Mouse (Mus musculus): ENCODE results near the gene D5Ertd579e. TPM values are rescaled to one million over a fixed set of nuclear protein-coding genes. Genes with fewer than 3 reads are reported as not detected.

Gene D5Ertd579e
- polyA plus RNA-seq, 1 experiment from 2014 or later, result 27.4 TPM

- Histone ChIP-seq H3K27ac (no peak overlapping the region), H3K4me3 (no peak overlapping the region), H3K4me2 (no peak overlapping the region), H3K27me3 (no peaks in the 10 kb centered on the region), H3K4me1 (0 out of 2 replicates have a peak, but pooled peaks cover 13% of the 10 kb centered on the region), H3K36me3 (ENCODE audit: poor library complexity, severe bottlenecking) (peaks cover 22% of the 10 kb centered on the region; the same call in 1 of the 2 replicates), H3K9ac (no peak overlapping the region), H3K9me3 (replicated peaks) (no peaks in the 10 kb centered on the region)
- WGBS, result 62% methylated on average over 3 of the region's 3 CpGs
- ATAC-seq, result no peak
Observed at GRCm38 (mm10) chr5:36573354-36573753, 122.5 kb downstream of the D5Ertd579e start.

- H3K4me1 ChIP-seq, result 0 out of 2 replicates have a peak, but pooled peaks cover 18% of the 10 kb centered on the region
- no peak overlapping the region for H3K9ac ChIP-seq
- no peak overlapping the region for H3K4me3 ChIP-seq
- 94% methylated on average over 16 of the region's 16 CpGs for WGBS
- peaks cover 22% of the 10 kb centered on the region; the same call in 1 of the 2 replicates for H3K36me3 ChIP-seq (ENCODE audit: poor library complexity, severe bottlenecking)
- no peak overlapping the region for H3K27ac ChIP-seq
- no peaks in the 10 kb centered on the region for H3K9me3 ChIP-seq (replicated peaks)
- no peak for ATAC-seq
- H3K4me2 ChIP-seq, result no peak overlapping the region
- H3K27me3 ChIP-seq, result no peaks in the 10 kb centered on the region
Observed at GRCm38 (mm10) chr5:36571371-36571770, 124.5 kb downstream of the D5Ertd579e start.

GRCm38 (mm10) chr5:36570546-36571245, 125.1 kb downstream of the D5Ertd579e start:
- Histone ChIP-seq H3K4me3 (no peak overlapping the region), H3K36me3 (ENCODE audit: poor library complexity, severe bottlenecking) (peaks cover 22% of the 10 kb centered on the region; the same call in 1 of the 2 replicates), H3K27me3 (no peaks in the 10 kb centered on the region), H3K27ac (no peak overlapping the region), H3K4me1 (0 out of 2 replicates have a peak, but pooled peaks cover 18% of the 10 kb centered on the region), H3K9me3 (replicated peaks) (no peaks in the 10 kb centered on the region), H3K9ac (no peak overlapping the region), H3K4me2 (no peak overlapping the region)
- 91% methylated on average over 4 of the region's 4 CpGs for WGBS
- no peak for ATAC-seq

- Histone ChIP-seq H3K9ac (no peak overlapping the region), H3K4me1 (0 out of 2 replicates have a peak, but pooled peaks cover 15% of the 10 kb centered on the region), H3K4me3 (no peak overlapping the region), H3K27ac (no peak overlapping the region), H3K4me2 (no peak overlapping the region), H3K27me3 (no peaks in the 10 kb centered on the region), H3K9me3 (replicated peaks) (no peaks in the 10 kb centered on the region), H3K36me3 (ENCODE audit: poor library complexity, severe bottlenecking) (peaks cover 22% of the 10 kb centered on the region; the same call in 1 of the 2 replicates)
- 93% methylated on average over 7 of the region's 7 CpGs for WGBS
- no peak for ATAC-seq
Observed at GRCm38 (mm10) chr5:36570098-36570497, 125.7 kb downstream of the D5Ertd579e start.

- no peak for ATAC-seq
- H3K36me3 ChIP-seq (ENCODE audit: poor library complexity, severe bottlenecking), result peaks cover 22% of the 10 kb centered on the region; the same call in 1 of the 2 replicates
- H3K9ac ChIP-seq, result no peak overlapping the region
- no peak overlapping the region for H3K27ac ChIP-seq
- H3K4me2 ChIP-seq, result no peak overlapping the region
- 91% methylated on average over 4 of the region's 4 CpGs for WGBS
- no peaks in the 10 kb centered on the region for H3K9me3 ChIP-seq (replicated peaks)
- H3K4me3 ChIP-seq, result no peak overlapping the region
- H3K27me3 ChIP-seq, result no peaks in the 10 kb centered on the region
- 0 out of 2 replicates have a peak, but pooled peaks cover 5% of the 10 kb centered on the region for H3K4me1 ChIP-seq
Observed at GRCm38 (mm10) chr5:36568118-36568517, 127.7 kb downstream of the D5Ertd579e start.

- no peak for ATAC-seq
- Histone ChIP-seq H3K9me3 (replicated peaks) (no peaks in the 10 kb centered on the region), H3K4me1 (0 out of 2 replicates have a peak, but pooled peaks cover 5% of the 10 kb centered on the region)
Observed at GRCm38 (mm10) chr5:36567627-36568026, 128.2 kb downstream of the D5Ertd579e start.

GRCm38 (mm10) chr5:36564530-36564929, 131.3 kb downstream of the D5Ertd579e start:
- Histone ChIP-seq H3K36me3 (ENCODE audit: poor library complexity, severe bottlenecking) (no peaks in the 10 kb centered on the region), H3K27ac (no peak overlapping the region), H3K4me2 (no peak overlapping the region), H3K4me1 (0 out of 2 replicates have a peak, but pooled peaks cover 5% of the 10 kb centered on the region), H3K27me3 (no peaks in the 10 kb centered on the region), H3K9me3 (replicated peaks) (no peaks in the 10 kb centered on the region), H3K4me3 (no peak overlapping the region), H3K9ac (no peak overlapping the region)
- 93% methylated on average over 9 of the region's 9 CpGs for WGBS
- ATAC-seq, result no peak

More at GRCm38 (mm10) chr5:36567627-36568026, 128.2 kb downstream of the D5Ertd579e start:
- Histone ChIP-seq H3K36me3 (ENCODE audit: poor library complexity, severe bottlenecking) (peaks cover 22% of the 10 kb centered on the region; the same call in 1 of the 2 replicates), H3K9ac (no peak overlapping the region), H3K27ac (no peak overlapping the region), H3K4me2 (no peak overlapping the region), H3K4me3 (no peak overlapping the region), H3K27me3 (no peaks in the 10 kb centered on the region)
- WGBS, result 72% methylated on average over 2 of the region's 2 CpGs

- Histone ChIP-seq H3K9ac (no peak overlapping the region), H3K9me3 (replicated peaks) (no peaks in the 10 kb centered on the region), H3K4me2 (no peak overlapping the region), H3K4me1 (0 out of 2 replicates have a peak, but pooled peaks cover 5% of the 10 kb centered on the region), H3K4me3 (no peak overlapping the region), H3K36me3 (ENCODE audit: poor library complexity, severe bottlenecking) (no peaks in the 10 kb centered on the region), H3K27me3 (no peaks in the 10 kb centered on the region), H3K27ac (no peak overlapping the region)
- ATAC-seq, result no peak
- WGBS, result 85% methylated on average over 6 of the region's 6 CpGs
Observed at GRCm38 (mm10) chr5:36563741-36564140, 132.1 kb downstream of the D5Ertd579e start.

- no peak for ATAC-seq
- 89% methylated on average over 10 of the region's 10 CpGs for WGBS
- no peak overlapping the region for H3K4me3 ChIP-seq
- H3K4me1 ChIP-seq, result 0 out of 2 replicates have a peak, but pooled peaks cover 5% of the 10 kb centered on the region
- no peaks in the 10 kb centered on the region for H3K27me3 ChIP-seq
- no peak overlapping the region for H3K27ac ChIP-seq
- no peak overlapping the region for H3K9ac ChIP-seq
- no peaks in the 10 kb centered on the region for H3K9me3 ChIP-seq (replicated peaks)
- no peak overlapping the region for H3K4me2 ChIP-seq
- no peaks in the 10 kb centered on the region for H3K36me3 ChIP-seq (ENCODE audit: poor library complexity, severe bottlenecking)
Observed at GRCm38 (mm10) chr5:36562791-36563445, 132.9 kb downstream of the D5Ertd579e start.

GRCm38 (mm10) chr5:36561509-36561908, 134.3 kb downstream of the D5Ertd579e start:
- Histone ChIP-seq H3K36me3 (ENCODE audit: poor library complexity, severe bottlenecking) (no peaks in the 10 kb centered on the region), H3K27ac (no peak overlapping the region), H3K4me2 (no peak overlapping the region), H3K4me1 (peaks cover 10% of the 10 kb centered on the region), H3K27me3 (no peaks in the 10 kb centered on the region), H3K4me3 (no peak overlapping the region), H3K9ac (no peak overlapping the region), H3K9me3 (replicated peaks) (no peaks in the 10 kb centered on the region)
- ATAC-seq, result no peak
- WGBS, result 76% methylated on average over 4 of the region's 4 CpGs

- Histone ChIP-seq H3K9me3 (replicated peaks) (no peaks in the 10 kb centered on the region), H3K4me1 (peaks cover 13% of the 10 kb centered on the region), H3K4me3 (no peak overlapping the region), H3K36me3 (ENCODE audit: poor library complexity, severe bottlenecking) (no peaks in the 10 kb centered on the region), H3K9ac (no peak overlapping the region), H3K4me2 (no peak overlapping the region), H3K27me3 (no peaks in the 10 kb centered on the region), H3K27ac (no peak overlapping the region)
- WGBS, result 92% methylated on average over 4 of the region's 4 CpGs
- no peak for ATAC-seq
Observed at GRCm38 (mm10) chr5:36560490-36560889, 135.3 kb downstream of the D5Ertd579e start.

- ATAC-seq, result no peak
- no peak overlapping the region for H3K9ac ChIP-seq
- H3K36me3 ChIP-seq (ENCODE audit: poor library complexity, severe bottlenecking), result no peaks in the 10 kb centered on the region
- no peaks in the 10 kb centered on the region for H3K9me3 ChIP-seq (replicated peaks)
- no peak overlapping the region for H3K4me2 ChIP-seq
- H3K4me3 ChIP-seq, result no peak overlapping the region
- H3K27ac ChIP-seq, result no peak overlapping the region
- 94% methylated on average over 6 of the region's 6 CpGs for WGBS
- H3K27me3 ChIP-seq, result no peaks in the 10 kb centered on the region
- peaks cover 13% of the 10 kb centered on the region for H3K4me1 ChIP-seq
Observed at GRCm38 (mm10) chr5:36559510-36560235, 136.2 kb downstream of the D5Ertd579e start.

Measured in forebrain, embryonic 13.5 days (tissue).